Mouse (Mus musculus): ENCODE data around the gene Mrps2. TPM values are rescaled to one million over a fixed set of nuclear protein-coding genes. Genes with fewer than 3 reads are reported as not detected.
A peak's percentile ranks its signal among the peaks of the same experiment; 100 is the strongest.

Gene Mrps2
- 45.7 and 47.8 TPM in 2 replicates for polyA plus RNA-seq (2015; fragmentation: Nextera tagmentation; extraction: Ambion mirVana)

DNA sequence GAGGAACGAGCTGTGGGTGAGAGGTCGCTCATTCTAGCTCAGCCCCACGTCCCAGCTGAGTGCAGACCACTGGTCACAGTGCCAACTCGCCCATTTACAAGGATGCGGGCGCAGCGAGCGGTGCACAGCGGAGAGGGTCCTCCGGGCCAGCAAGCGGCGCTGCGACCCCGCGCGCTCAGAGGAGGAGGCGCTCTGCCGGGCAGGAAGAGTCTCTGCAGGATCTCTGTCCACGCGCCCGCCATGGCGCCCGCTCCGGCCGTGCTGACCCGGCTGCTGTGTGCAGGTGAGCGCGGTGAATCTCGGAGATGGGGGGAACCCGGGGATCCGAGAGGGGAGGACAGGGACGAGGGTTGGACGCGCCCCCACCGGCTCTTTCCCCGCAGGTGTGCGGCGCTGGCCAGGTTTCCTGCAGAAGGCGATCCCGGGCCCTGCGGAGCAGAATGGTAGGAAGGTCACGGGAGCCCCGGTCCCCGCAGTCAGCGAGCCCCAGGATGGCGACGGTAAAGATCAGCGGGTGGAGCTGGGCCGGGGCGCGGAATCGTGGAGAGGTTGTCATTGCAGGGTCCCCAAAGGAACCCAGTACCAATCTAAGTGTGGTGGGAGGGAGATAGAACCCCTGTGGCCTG is at the start of gene Mrps2:
Gene Mrps2, plus strand, starts transcription at position 207 of the 626 bp plus-strand sequence.
- Histone ChIP-seq H3K36me3 (ENCODE audit: control insufficient read depth, insufficient read depth, low read length) (peaks cover 27% of the 10 kb centered on the region), H3K4me2 (ENCODE audit: low read length) (peak within 1 kb of the TSS; percentile 94), H3K9ac (ENCODE audit: low read depth, low read length) (peak within 1 kb of the TSS; percentile 95), H3K4me1 (ENCODE audit: control insufficient read depth, insufficient read depth, low read length) (peaks cover 14% of the 10 kb centered on the region), H3K27ac (ENCODE audit: low read length) (peak within 1 kb of the TSS; percentile 72), H3K9me3 (replicated peaks; ENCODE audit: control insufficient read depth, low read length, poor library complexity, severe bottlenecking) (no peaks in the 10 kb centered on the region), H3K4me3 (ENCODE audit: low read depth, low read length) (peak within 1 kb of the TSS; percentile 98), H3K27me3 (ENCODE audit: control insufficient read depth, insufficient read depth, low read depth, low read length) (no peaks in the 10 kb centered on the region)
- WGBS, result under 1% methylated on average over 52 of the region's 52 CpGs
- peak; percentile 92 for ATAC-seq

DNA sequence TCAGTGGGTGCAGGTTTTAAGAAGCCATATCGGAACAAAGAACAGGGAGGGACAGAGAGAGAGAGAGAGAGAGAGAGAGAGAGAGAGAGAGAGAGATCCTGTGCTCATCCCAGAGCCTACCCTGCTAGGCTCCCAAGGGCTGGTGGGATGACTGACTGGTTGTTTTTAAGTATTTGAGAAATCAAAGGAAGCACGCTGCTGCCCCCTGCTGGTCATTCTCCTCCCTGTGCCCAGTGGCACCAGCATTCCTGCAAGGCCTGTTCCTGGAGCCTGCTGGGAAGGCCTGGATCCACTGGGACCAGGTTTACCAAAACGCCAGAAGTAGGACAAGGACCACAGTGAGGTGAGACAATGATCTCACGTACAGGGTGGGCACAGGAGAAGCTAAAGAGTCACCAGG is 48.0 kb upstream of the Mrps2 start:
- no peak overlapping the region for H3K4me3 ChIP-seq (ENCODE audit: low read depth, low read length)
- no peaks in the 10 kb centered on the region for H3K9me3 ChIP-seq (replicated peaks; ENCODE audit: control insufficient read depth, low read length, poor library complexity, severe bottlenecking)
- no peaks in the 10 kb centered on the region for H3K36me3 ChIP-seq (ENCODE audit: control insufficient read depth, insufficient read depth, low read length)
- 20% methylated on average over 4 of the region's 4 CpGs for WGBS
- no peaks in the 10 kb centered on the region for H3K27me3 ChIP-seq (ENCODE audit: control insufficient read depth, insufficient read depth, low read depth, low read length)
- no peak overlapping the region for H3K4me2 ChIP-seq (ENCODE audit: low read length)
- no peak overlapping the region for H3K27ac ChIP-seq (ENCODE audit: low read length)
- 0 out of 2 replicates have a peak, but pooled peaks have one; percentile 18 for ATAC-seq
- H3K9ac ChIP-seq (ENCODE audit: low read depth, low read length), result no peak overlapping the region
- H3K4me1 ChIP-seq (ENCODE audit: control insufficient read depth, insufficient read depth, low read length), result 0 out of 2 replicates have a peak, but pooled peaks cover 8% of the 10 kb centered on the region

GRCm38 (mm10) chr2:28423167-28423566 is 44.7 kb upstream of the Mrps2 start:
- Histone ChIP-seq H3K4me1 (ENCODE audit: control insufficient read depth, insufficient read depth, low read length) (0 out of 2 replicates have a peak, but pooled peaks cover 2% of the 10 kb centered on the region), H3K36me3 (ENCODE audit: control insufficient read depth, insufficient read depth, low read length) (no peaks in the 10 kb centered on the region), H3K9ac (ENCODE audit: low read depth, low read length) (no peak overlapping the region), H3K27ac (ENCODE audit: low read length) (no peak overlapping the region), H3K27me3 (ENCODE audit: control insufficient read depth, insufficient read depth, low read depth, low read length) (no peaks in the 10 kb centered on the region), H3K4me3 (ENCODE audit: low read depth, low read length) (no peak overlapping the region), H3K9me3 (replicated peaks; ENCODE audit: control insufficient read depth, low read length, poor library complexity, severe bottlenecking) (no peaks in the 10 kb centered on the region), H3K4me2 (ENCODE audit: low read length) (no peak overlapping the region)
- 22% methylated on average over 3 of the region's 3 CpGs for WGBS
- ATAC-seq, result no peak

DNA sequence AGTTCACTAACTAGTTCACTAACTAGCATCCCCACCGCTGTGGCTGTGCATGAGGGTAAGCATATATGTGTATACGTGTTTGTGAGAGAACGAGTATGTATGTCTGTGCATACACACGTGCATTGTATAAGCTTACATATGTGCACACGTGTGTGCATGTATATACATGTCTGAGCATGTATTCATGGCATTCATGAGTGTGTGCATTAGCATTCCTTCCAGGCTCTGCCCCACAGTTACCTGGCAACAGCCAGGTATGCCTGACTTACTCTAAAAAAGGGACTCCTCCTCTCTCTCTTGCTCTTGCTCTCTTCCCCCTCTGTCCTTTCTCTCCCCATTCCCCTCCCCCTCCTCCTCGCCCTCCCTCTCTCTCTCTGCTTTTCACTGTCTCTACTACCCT is 40.6 kb upstream of the Mrps2 start:
- Histone ChIP-seq H3K9ac (ENCODE audit: low read depth, low read length) (no peak overlapping the region), H3K36me3 (ENCODE audit: control insufficient read depth, insufficient read depth, low read length) (no peaks in the 10 kb centered on the region), H3K4me1 (ENCODE audit: control insufficient read depth, insufficient read depth, low read length) (0 out of 2 replicates have a peak, but pooled peaks cover 2% of the 10 kb centered on the region), H3K4me2 (ENCODE audit: low read length) (no peak overlapping the region), H3K27ac (ENCODE audit: low read length) (no peak overlapping the region), H3K27me3 (ENCODE audit: control insufficient read depth, insufficient read depth, low read depth, low read length) (no peaks in the 10 kb centered on the region), H3K9me3 (replicated peaks; ENCODE audit: control insufficient read depth, low read length, poor library complexity, severe bottlenecking) (no peaks in the 10 kb centered on the region), H3K4me3 (ENCODE audit: low read depth, low read length) (no peak overlapping the region)
- no peak for ATAC-seq
- 82% methylated on average over 6 of the region's 6 CpGs for WGBS

DNA sequence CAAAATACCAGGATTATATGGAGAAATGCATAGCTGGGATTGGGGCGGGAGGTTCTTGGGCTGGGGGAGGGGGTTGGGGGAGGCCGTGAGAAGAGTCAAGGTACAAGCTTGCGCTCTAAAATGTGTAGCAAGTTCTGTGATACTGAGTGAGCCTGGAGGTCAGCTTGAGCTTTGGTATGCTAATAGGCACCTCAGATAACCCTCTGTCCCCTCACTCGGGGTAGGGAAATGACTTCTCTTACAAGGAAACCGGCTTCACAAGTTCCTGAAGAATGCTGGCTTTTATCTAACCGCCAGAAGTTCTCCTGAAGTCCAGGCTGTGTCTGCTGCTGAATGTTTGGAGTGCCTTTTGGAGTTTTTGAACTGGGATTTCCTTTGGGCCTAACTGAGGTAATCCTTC is 37.0 kb upstream of the Mrps2 start:
- H3K9ac ChIP-seq (ENCODE audit: low read depth, low read length), result no peak overlapping the region
- 0 out of 2 replicates have a peak, but pooled peaks cover 2% of the 10 kb centered on the region for H3K4me1 ChIP-seq (ENCODE audit: control insufficient read depth, insufficient read depth, low read length)
- H3K9me3 ChIP-seq (replicated peaks; ENCODE audit: control insufficient read depth, low read length, poor library complexity, severe bottlenecking), result no peaks in the 10 kb centered on the region
- H3K4me3 ChIP-seq (ENCODE audit: low read depth, low read length), result no peak overlapping the region
- 74% methylated on average over 6 of the region's 6 CpGs for WGBS
- no peaks in the 10 kb centered on the region for H3K27me3 ChIP-seq (ENCODE audit: control insufficient read depth, insufficient read depth, low read depth, low read length)
- no peaks in the 10 kb centered on the region for H3K36me3 ChIP-seq (ENCODE audit: control insufficient read depth, insufficient read depth, low read length)
- H3K27ac ChIP-seq (ENCODE audit: low read length), result no peak overlapping the region
- no peak for ATAC-seq
- no peak overlapping the region for H3K4me2 ChIP-seq (ENCODE audit: low read length)

- H3K4me3 ChIP-seq (ENCODE audit: low read depth, low read length), result no peak overlapping the region
- H3K27ac ChIP-seq (ENCODE audit: low read length), result no peak overlapping the region
- H3K4me1 ChIP-seq (ENCODE audit: control insufficient read depth, insufficient read depth, low read length), result no peaks in the 10 kb centered on the region
- H3K36me3 ChIP-seq (ENCODE audit: control insufficient read depth, insufficient read depth, low read length), result no peaks in the 10 kb centered on the region
- no peak for ATAC-seq
- H3K9me3 ChIP-seq (replicated peaks; ENCODE audit: control insufficient read depth, low read length, poor library complexity, severe bottlenecking), result no peaks in the 10 kb centered on the region
- H3K4me2 ChIP-seq (ENCODE audit: low read length), result no peak overlapping the region
- no peak overlapping the region for H3K9ac ChIP-seq (ENCODE audit: low read depth, low read length)
- no peaks in the 10 kb centered on the region for H3K27me3 ChIP-seq (ENCODE audit: control insufficient read depth, insufficient read depth, low read depth, low read length)
- 39% methylated on average over 1 of the region's 1 CpGs for WGBS
Measured at GRCm38 (mm10) chr2:28432811-28433210, 35.1 kb upstream of the Mrps2 start.

DNA sequence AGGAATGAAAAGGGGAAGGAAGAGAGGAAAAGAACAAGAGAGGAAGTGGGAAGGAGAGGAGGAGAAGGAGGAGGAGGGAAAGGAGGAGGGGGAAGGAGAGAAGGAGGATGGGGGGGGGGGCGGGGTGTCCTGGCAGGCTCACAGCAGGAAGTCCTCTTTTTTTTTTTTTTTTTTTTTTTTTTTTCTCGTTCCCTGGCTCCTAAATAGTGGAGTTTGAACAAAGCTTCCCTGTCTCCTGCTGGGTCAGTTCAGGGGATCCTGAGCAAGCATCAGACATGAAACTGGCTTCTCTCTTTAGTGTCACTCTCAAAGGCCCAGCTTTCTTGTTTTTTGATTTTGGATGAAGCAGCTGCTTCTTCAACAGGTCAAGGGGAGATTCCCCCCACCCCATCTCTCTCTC is 34.4 kb upstream of the Mrps2 start:
- no peak for ATAC-seq
- no peak overlapping the region for H3K4me3 ChIP-seq (ENCODE audit: low read depth, low read length)
- H3K27ac ChIP-seq (ENCODE audit: low read length), result no peak overlapping the region
- no peaks in the 10 kb centered on the region for H3K36me3 ChIP-seq (ENCODE audit: control insufficient read depth, insufficient read depth, low read length)
- H3K9ac ChIP-seq (ENCODE audit: low read depth, low read length), result no peak overlapping the region
- H3K4me1 ChIP-seq (ENCODE audit: control insufficient read depth, insufficient read depth, low read length), result no peaks in the 10 kb centered on the region
- H3K9me3 ChIP-seq (replicated peaks; ENCODE audit: control insufficient read depth, low read length, poor library complexity, severe bottlenecking), result no peaks in the 10 kb centered on the region
- WGBS, result no CpG with 5 or more reads among the region's 2 CpGs
- H3K27me3 ChIP-seq (ENCODE audit: control insufficient read depth, insufficient read depth, low read depth, low read length), result no peaks in the 10 kb centered on the region
- no peak overlapping the region for H3K4me2 ChIP-seq (ENCODE audit: low read length)

- Histone ChIP-seq H3K4me1 (ENCODE audit: control insufficient read depth, insufficient read depth, low read length) (no peaks in the 10 kb centered on the region), H3K9ac (ENCODE audit: low read depth, low read length) (no peak overlapping the region), H3K4me3 (ENCODE audit: low read depth, low read length) (no peak overlapping the region), H3K4me2 (ENCODE audit: low read length) (no peak overlapping the region), H3K9me3 (replicated peaks; ENCODE audit: control insufficient read depth, low read length, poor library complexity, severe bottlenecking) (no peaks in the 10 kb centered on the region), H3K36me3 (ENCODE audit: control insufficient read depth, insufficient read depth, low read length) (no peaks in the 10 kb centered on the region), H3K27me3 (ENCODE audit: control insufficient read depth, insufficient read depth, low read depth, low read length) (no peaks in the 10 kb centered on the region), H3K27ac (ENCODE audit: low read length) (no peak overlapping the region)
- no peak for ATAC-seq
- 93% methylated on average over 11 of the region's 11 CpGs for WGBS
Measured at GRCm38 (mm10) chr2:28435401-28435800, 32.5 kb upstream of the Mrps2 start.

- Histone ChIP-seq H3K4me2 (ENCODE audit: low read length) (no peak overlapping the region), H3K27me3 (ENCODE audit: control insufficient read depth, insufficient read depth, low read depth, low read length) (no peaks in the 10 kb centered on the region), H3K4me1 (ENCODE audit: control insufficient read depth, insufficient read depth, low read length) (peaks cover 3% of the 10 kb centered on the region), H3K4me3 (ENCODE audit: low read depth, low read length) (no peak overlapping the region), H3K9ac (ENCODE audit: low read depth, low read length) (no peak overlapping the region), H3K9me3 (replicated peaks; ENCODE audit: control insufficient read depth, low read length, poor library complexity, severe bottlenecking) (no peaks in the 10 kb centered on the region), H3K36me3 (ENCODE audit: control insufficient read depth, insufficient read depth, low read length) (no peaks in the 10 kb centered on the region), H3K27ac (ENCODE audit: low read length) (no peak overlapping the region)
- 83% methylated on average over 6 of the region's 6 CpGs for WGBS
- no peak for ATAC-seq
Measured at GRCm38 (mm10) chr2:28440842-28441241, 27.0 kb upstream of the Mrps2 start.
